ENCODE assay signal across 10 mouse cellular contexts in genomic region chr6:52245040-52245756, GRCm38 (mm10). TPM values are rescaled to one million over a fixed set of nuclear protein-coding genes. Genes with fewer than 3 reads are reported as not detected.
A peak's percentile ranks its signal among the peaks of the same experiment; 100 is the strongest.
DNase-seq lines count a peak whose midpoint lies in the region; ATAC-seq and TF ChIP-seq lines count a peak whose summit lies in the region.
"Had no signal": no experiment of that assay in that cellular context is flagged by ENCODE, and none has a peak within 500 bp of the region (broad histone marks: within the 10 kb centered on the region; RNA-seq: fewer than 3 reads in every experiment).

No protein-coding gene starts in this region.

- H3K4me2 ChIP-seq in lung, embryonic 14.5 days = peak overlapping the region; percentile 20; the same call in 1 of the 2 replicates
- H3K4me2 ChIP-seq in intestine, postnatal 0 days (replicated peaks; ENCODE audit: low read depth) = peak overlapping the region; percentile 40
- peak overlapping the region; percentile 58 for H3K4me2 ChIP-seq in neural tube, embryonic 12.5 days (replicated peaks)
- H3K4me2 ChIP-seq: midbrain, embryonic 15.5 days had no signal

- H3K4me1 ChIP-seq in lung, embryonic 14.5 days (ENCODE audit: insufficient read depth) = no peaks in the 10 kb centered on the region
- no peaks in the 10 kb centered on the region for H3K4me1 ChIP-seq in intestine, postnatal 0 days (replicated peaks; ENCODE audit: control insufficient read depth, insufficient read depth, low read length)
- H3K4me1 ChIP-seq in neural tube, embryonic 12.5 days = peaks cover 9% of the 10 kb centered on the region; the same call in 1 of the 2 replicates
- H3K4me1 ChIP-seq in hindbrain, embryonic 10.5 days (replicated peaks) = peaks cover 10% of the 10 kb centered on the region; the same call in 1 of the 2 replicates

- H3K27ac ChIP-seq in lung, embryonic 14.5 days (ENCODE audit: low read depth) = no peak overlapping the region
- no peak overlapping the region for H3K27ac ChIP-seq in intestine, postnatal 0 days (ENCODE audit: low read depth, low read length)
- peak overlapping the region; percentile 46; the same call in 1 of the 2 replicates for H3K27ac ChIP-seq in neural tube, embryonic 12.5 days
- no peak overlapping the region for H3K27ac ChIP-seq in hindbrain, embryonic 10.5 days
- H3K27ac ChIP-seq: midbrain, embryonic 15.5 days had no signal

- peaks cover 100% of the 10 kb centered on the region for H3K27me3 ChIP-seq in lung, embryonic 14.5 days (ENCODE audit: insufficient read depth, low read length)
- H3K27me3 ChIP-seq in intestine, postnatal 0 days (replicated peaks; ENCODE audit: control insufficient read depth, insufficient read depth, low read length) = peaks cover 100% of the 10 kb centered on the region
- peaks cover 88% of the 10 kb centered on the region for H3K27me3 ChIP-seq in neural tube, embryonic 12.5 days (replicated peaks)
- H3K27me3 ChIP-seq in hindbrain, embryonic 10.5 days (ENCODE audit: insufficient read depth, poor library complexity, severe bottlenecking) = peaks cover 100% of the 10 kb centered on the region

- 1% methylated on average over 70 of the region's 71 CpGs for WGBS in lung, embryonic 14.5 days
- WGBS in intestine, postnatal 0 days = under 1% methylated on average over 71 of the region's 71 CpGs
- WGBS in neural tube, embryonic 12.5 days = under 1% methylated on average over 71 of the region's 71 CpGs
- WGBS in hindbrain, embryonic 10.5 days = under 1% methylated on average over 71 of the region's 71 CpGs

- no peak for ATAC-seq in lung, embryonic 14.5 days (ENCODE audit: insufficient read depth)
- ATAC-seq in intestine, postnatal 0 days = no peak
- no peak for ATAC-seq in neural tube, embryonic 12.5 days (ENCODE audit: low FRiP score, low read depth)
- ATAC-seq: midbrain, embryonic 15.5 days had no signal

- no peak for TF ChIP-seq CTCF in lung, embryonic 14.5 days (IDR thresholded peaks at IDR 0.05; ENCODE audit: low read depth)
- no peak for TF ChIP-seq CTCF in intestine, postnatal 0 days (IDR thresholded peaks at IDR 0.05; ENCODE audit: low read depth)

- DNase-seq in embryo, embryonic 9.5 days (ENCODE audit: extremely low spot score) = peak; percentile 64
- DNase-seq in embryo, embryonic 11 days = no peak
- no peak for DNase-seq in lung, embryonic 14.5 days
- DNase-seq in lung, postnatal 10 days = no peak
- no peak for DNase-seq in adrenal gland, adult 2 months
- DNase-seq in hindbrain, embryonic 10.5 days (ENCODE audit: low spot score) = no peak
- DNase-seq: left cerebral cortex, postnatal 4 days had no signal

- H3K36me3 ChIP-seq in lung, embryonic 14.5 days (ENCODE audit: insufficient read depth) = no peaks in the 10 kb centered on the region
- H3K36me3 ChIP-seq in intestine, postnatal 0 days (ENCODE audit: control insufficient read depth, insufficient read depth) = no peaks in the 10 kb centered on the region; the same call in 1 of the 2 replicates
- H3K36me3 ChIP-seq in neural tube, embryonic 12.5 days = no peaks in the 10 kb centered on the region
- H3K36me3 ChIP-seq in hindbrain, embryonic 10.5 days = no peaks in the 10 kb centered on the region
- H3K36me3 ChIP-seq: midbrain, embryonic 15.5 days had no signal

- H3K9ac ChIP-seq in lung, embryonic 14.5 days = no peak overlapping the region
- peak overlapping the region; percentile 8; the same call in 1 of the 2 replicates for H3K9ac ChIP-seq in intestine, postnatal 0 days (ENCODE audit: low read depth, low read length)
- H3K9ac ChIP-seq in neural tube, embryonic 12.5 days = peak overlapping the region; percentile 64
- H3K9ac ChIP-seq: midbrain, embryonic 15.5 days had no signal

- no peaks in the 10 kb centered on the region for H3K9me3 ChIP-seq in lung, embryonic 14.5 days (ENCODE audit: low read depth, low read length)
- H3K9me3 ChIP-seq in intestine, postnatal 0 days (ENCODE audit: control insufficient read depth) = no peaks in the 10 kb centered on the region
- no peaks in the 10 kb centered on the region for H3K9me3 ChIP-seq in neural tube, embryonic 12.5 days
- no peaks in the 10 kb centered on the region for H3K9me3 ChIP-seq in hindbrain, embryonic 10.5 days
- H3K9me3 ChIP-seq: midbrain, embryonic 15.5 days had no signal

- peak overlapping the region; percentile 12; the same call in 1 of the 2 replicates for H3K4me3 ChIP-seq in lung, embryonic 14.5 days (ENCODE audit: low read depth, low read length)
- H3K4me3 ChIP-seq in intestine, postnatal 0 days (ENCODE audit: low read depth, low read length) = peak overlapping the region; percentile 30
- H3K4me3 ChIP-seq in neural tube, embryonic 12.5 days = peak overlapping the region; percentile 39
- no peak overlapping the region for H3K4me3 ChIP-seq in hindbrain, embryonic 10.5 days
- H3K4me3 ChIP-seq: midbrain, embryonic 15.5 days had no signal

RNA-seq across cellular contexts. Expression of gene Hoxa11, which starts 0.4 kb away (rescaled TPM):
- not detected in 2 replicates for polyA plus RNA-seq in lung, embryonic 14.5 days (2014; fragmentation: Nextera tagmentation; extraction: Ambion mirVana)
- polyA plus RNA-seq in intestine, postnatal 0 days (2015; fragmentation: Nextera tagmentation; extraction: Ambion mirVana) = 1.1 TPM in 1 of 2 replicates, not detected in the other
- polyA plus RNA-seq in neural tube, embryonic 12.5 days (2016; fragmentation: Nextera tagmentation; extraction: Ambion mirVana) = 10.8 and 13.4 TPM in 2 replicates
- total RNA-seq in adrenal gland, adult 2 months (2021) = not detected
- polyA plus RNA-seq in adrenal gland, adult 2 months (2012; rRNA removed) = not detected in 2 replicates
- not detected in 2 replicates for polyA plus RNA-seq in hindbrain, embryonic 10.5 days (2016; fragmentation: Nextera tagmentation; extraction: Ambion mirVana)
- total RNA-seq: left cerebral cortex, postnatal 4 days had no signal

RNA-seq across cellular contexts. Expression of gene Hoxa10, which starts 4.5 kb away (rescaled TPM):
- not detected in 2 replicates for polyA plus RNA-seq in lung, embryonic 14.5 days (2014; fragmentation: Nextera tagmentation; extraction: Ambion mirVana)
- polyA plus RNA-seq in intestine, postnatal 0 days (2015; fragmentation: Nextera tagmentation; extraction: Ambion mirVana) = 0.17 and 7.8 TPM in 2 replicates
- 108 and 119 TPM in 2 replicates for polyA plus RNA-seq in neural tube, embryonic 12.5 days (2016; fragmentation: Nextera tagmentation; extraction: Ambion mirVana)
- total RNA-seq in adrenal gland, adult 2 months (2021) = not detected
- polyA plus RNA-seq in adrenal gland, adult 2 months (2012; rRNA removed) = 0.22 TPM in 1 of 2 replicates, not detected in the other
- not detected in 2 replicates for polyA plus RNA-seq in hindbrain, embryonic 10.5 days (2016; fragmentation: Nextera tagmentation; extraction: Ambion mirVana)
- total RNA-seq: left cerebral cortex, postnatal 4 days had no signal

RNA-seq across cellular contexts. Expression of gene Hoxa9, which starts 14.3 kb away (rescaled TPM):
- 0.19 TPM in 1 of 2 replicates, not detected in the other for polyA plus RNA-seq in lung, embryonic 14.5 days (2014; fragmentation: Nextera tagmentation; extraction: Ambion mirVana)
- polyA plus RNA-seq in intestine, postnatal 0 days (2015; fragmentation: Nextera tagmentation; extraction: Ambion mirVana) = 1.1 and 3.0 TPM in 2 replicates
- polyA plus RNA-seq in neural tube, embryonic 12.5 days (2016; fragmentation: Nextera tagmentation; extraction: Ambion mirVana) = 124 and 131 TPM in 2 replicates
- total RNA-seq in adrenal gland, adult 2 months (2021) = 1 to 10 TPM in 1 of 2 experiments, under 1 TPM in 1; 0.75 to 1.6 TPM
- 1.7 and 3.8 TPM in 2 replicates for polyA plus RNA-seq in adrenal gland, adult 2 months (2012; rRNA removed)
- polyA plus RNA-seq in hindbrain, embryonic 10.5 days (2016; fragmentation: Nextera tagmentation; extraction: Ambion mirVana) = not detected in 2 replicates
- total RNA-seq: left cerebral cortex, postnatal 4 days had no signal
- polyA plus RNA-seq: midbrain, embryonic 15.5 days had no signal

RNA-seq across cellular contexts. Expression of gene Hoxa13, which starts 15.5 kb away (rescaled TPM):
- not detected in 2 replicates for polyA plus RNA-seq in lung, embryonic 14.5 days (2014; fragmentation: Nextera tagmentation; extraction: Ambion mirVana)
- not detected in 2 replicates for polyA plus RNA-seq in intestine, postnatal 0 days (2015; fragmentation: Nextera tagmentation; extraction: Ambion mirVana)
- polyA plus RNA-seq in neural tube, embryonic 12.5 days (2016; fragmentation: Nextera tagmentation; extraction: Ambion mirVana) = 0.10 and 1.3 TPM in 2 replicates
- not detected for total RNA-seq in adrenal gland, adult 2 months (2021)
- not detected in 2 replicates for polyA plus RNA-seq in adrenal gland, adult 2 months (2012; rRNA removed)
- polyA plus RNA-seq in hindbrain, embryonic 10.5 days (2016; fragmentation: Nextera tagmentation; extraction: Ambion mirVana) = not detected in 2 replicates
- total RNA-seq: left cerebral cortex, postnatal 4 days had no signal
- polyA plus RNA-seq: midbrain, embryonic 15.5 days had no signal

RNA-seq across cellular contexts. Expression of gene Hoxa7, which starts 23.5 kb away (rescaled TPM):
- 5.8 and 7.4 TPM in 2 replicates for polyA plus RNA-seq in lung, embryonic 14.5 days (2014; fragmentation: Nextera tagmentation; extraction: Ambion mirVana)
- 5.6 and 6.2 TPM in 2 replicates for polyA plus RNA-seq in intestine, postnatal 0 days (2015; fragmentation: Nextera tagmentation; extraction: Ambion mirVana)
- polyA plus RNA-seq in neural tube, embryonic 12.5 days (2016; fragmentation: Nextera tagmentation; extraction: Ambion mirVana) = 81.2 and 102 TPM in 2 replicates
- 10 to 100 TPM; 15.3 to 30.3 TPM for total RNA-seq in adrenal gland, adult 2 months (2021)
- polyA plus RNA-seq in adrenal gland, adult 2 months (2012; rRNA removed) = 21.3 and 26.8 TPM in 2 replicates
- polyA plus RNA-seq in hindbrain, embryonic 10.5 days (2016; fragmentation: Nextera tagmentation; extraction: Ambion mirVana) = not detected in 2 replicates
- total RNA-seq: left cerebral cortex, postnatal 4 days had no signal
- polyA plus RNA-seq: midbrain, embryonic 15.5 days had no signal

Comparison
In these comparisons a context has a peak if more than half of its experiments do, and no peak if none do; other contexts are left out.
1. RNA of gene Hoxa10, which starts 4.5 kb away (polyA plus RNA-seq): 108 to 119 TPM in neural tube, embryonic 12.5 days; 0.17 to 7.8 TPM in intestine, postnatal 0 days, not detected in hindbrain, embryonic 10.5 days, 0.22 TPM in adrenal gland, adult 2 months and not detected in lung, embryonic 14.5 days; every median in the first group is over 10 times any median in the second.
2. RNA of gene Hoxa9, which starts 14.3 kb away (polyA plus RNA-seq): 124 to 131 TPM in neural tube, embryonic 12.5 days; 1.1 to 3.0 TPM in intestine, postnatal 0 days, 1.7 to 3.8 TPM in adrenal gland, adult 2 months, 0.19 TPM in lung, embryonic 14.5 days and not detected in hindbrain, embryonic 10.5 days; every median in the first group is over 10 times any median in the second.
3. Peak in every context shown above with its lines, with median percentiles within 50 percentile points of each other: H3K4me2 ChIP-seq.